Mouse (Mus musculus) ovary, postnatal 14 days (tissue): ENCODE measurements around the gene Gorab.
A peak's percentile ranks its signal among the peaks of the same experiment; 100 is the strongest.

ENCODE experiments used
- DNase-seq: peaks from one replicate; pipeline ENCODE4 v3.0.0; 2022; ENCODE audit warnings: low spot score

Gene Gorab

DNA sequence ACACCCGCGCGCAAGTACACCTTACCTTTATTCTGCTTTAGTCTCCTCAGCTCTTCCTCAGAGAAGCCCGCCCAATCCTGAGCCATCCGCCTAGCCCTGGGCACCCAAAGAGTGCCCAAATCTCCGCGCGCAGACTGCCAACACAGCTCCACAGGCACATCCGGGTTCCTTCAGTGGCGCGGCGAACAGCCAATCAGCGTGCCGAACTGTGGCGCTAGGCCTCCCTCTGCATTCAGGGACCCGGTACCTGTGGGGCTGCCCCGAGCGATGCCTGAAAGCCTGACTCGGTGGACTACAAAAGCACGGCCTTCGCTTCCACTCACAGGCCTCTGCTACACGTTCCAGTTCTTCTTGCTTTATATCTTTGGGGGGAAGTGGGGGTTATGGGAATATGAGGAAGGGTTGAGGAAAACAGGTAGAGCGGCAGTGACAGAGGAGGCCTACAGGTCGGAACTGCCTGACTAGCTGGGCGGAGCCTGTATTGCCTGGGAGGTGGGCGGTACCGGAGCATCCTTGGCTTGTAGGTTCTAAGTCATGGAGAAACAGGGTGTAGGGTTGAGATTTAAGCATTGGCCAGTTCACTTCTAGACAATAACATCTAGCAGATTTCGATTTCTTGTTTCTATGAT, at the start of gene Gorab:
Gene Gorab, minus strand, starts transcription at position 172 of the 629 bp plus-strand sequence.
- peak; percentile 89 for DNase-seq

DNA sequence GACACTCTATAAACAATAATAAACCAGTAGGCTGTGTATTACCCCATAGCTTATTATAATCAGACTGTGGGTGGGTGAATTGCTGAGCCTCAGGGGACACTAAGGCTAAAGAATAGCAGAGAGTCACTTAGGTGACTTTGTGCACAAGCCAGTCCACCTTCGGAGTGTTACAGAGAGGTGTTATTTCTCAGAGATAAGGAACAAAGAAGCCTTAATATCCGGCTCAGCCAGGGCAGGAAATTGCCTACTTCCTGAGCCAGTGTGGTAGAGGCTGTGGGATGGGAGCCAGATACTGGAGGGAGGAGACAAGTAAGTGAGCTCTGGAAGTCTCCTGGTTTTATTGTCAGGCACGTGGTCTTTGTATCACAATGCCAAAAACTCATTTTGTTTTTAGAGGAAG, 40.4 kb upstream of the Gorab start:
- DNase-seq = no peak

DNA sequence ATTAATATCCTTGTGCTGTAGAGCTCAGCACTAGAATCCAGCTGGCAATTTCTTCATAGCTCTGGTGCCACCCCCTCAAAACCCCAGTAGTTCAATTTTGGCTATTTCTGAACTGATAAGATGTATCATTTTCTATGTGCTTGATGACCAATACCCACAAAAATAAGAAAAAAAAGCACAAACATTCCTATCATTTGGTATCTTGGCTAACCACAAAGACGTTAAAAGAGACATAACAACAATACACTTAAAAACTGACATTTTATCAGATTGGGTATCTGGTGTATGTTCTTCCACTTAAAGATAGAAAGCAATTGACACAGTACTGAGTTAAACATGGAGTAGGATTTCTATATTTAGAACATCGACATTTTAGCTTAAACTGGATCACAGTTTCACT, 35.5 kb upstream of the Gorab start:
- no peak for DNase-seq

DNA sequence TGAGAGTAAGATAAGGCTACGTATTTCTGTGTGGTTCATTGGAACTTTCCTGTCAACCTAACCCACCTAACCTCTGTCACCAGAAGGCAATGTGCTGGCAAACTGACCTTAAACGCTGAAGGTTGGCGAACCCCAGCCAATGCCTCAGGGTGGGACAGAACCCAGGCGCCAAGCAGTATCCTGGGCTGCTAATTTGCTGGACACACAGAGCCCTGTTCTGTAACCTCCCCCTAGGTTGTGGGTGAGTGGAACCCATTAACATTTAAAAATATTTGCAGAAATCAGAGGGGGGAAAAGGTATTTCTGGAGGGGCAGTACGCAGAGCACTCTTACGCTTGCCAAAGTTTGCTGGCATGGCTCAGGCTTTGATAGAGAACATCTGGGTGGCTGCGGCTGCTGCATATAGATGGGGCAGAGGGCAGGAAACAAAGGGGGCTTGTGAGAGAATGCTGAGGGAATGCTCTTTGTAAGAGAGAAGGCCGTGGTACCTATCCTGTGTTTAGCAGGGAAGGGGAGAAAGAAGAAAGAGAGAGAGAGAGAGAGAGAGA, 20.1 kb upstream of the Gorab start:
- DNase-seq = no peak

DNA sequence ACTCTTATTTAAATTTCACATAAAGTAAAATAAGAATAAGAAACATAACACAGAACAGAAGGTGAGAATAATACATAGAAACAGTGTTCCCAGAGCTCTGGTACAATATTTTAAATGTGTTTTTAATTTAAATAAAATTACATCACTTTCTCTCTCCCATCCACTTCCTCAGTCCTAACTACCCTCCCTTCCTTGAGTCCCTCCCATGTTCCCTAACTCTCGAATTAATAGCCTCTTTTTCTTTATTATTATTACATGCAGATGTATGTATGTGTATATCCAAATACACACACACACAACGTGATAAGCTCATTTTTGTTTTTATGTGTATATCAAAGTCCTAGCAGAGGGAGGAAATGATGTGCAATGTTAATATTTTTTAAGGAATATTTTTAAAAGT, 13.7 kb upstream of the Gorab start:
- DNase-seq = no peak

DNA sequence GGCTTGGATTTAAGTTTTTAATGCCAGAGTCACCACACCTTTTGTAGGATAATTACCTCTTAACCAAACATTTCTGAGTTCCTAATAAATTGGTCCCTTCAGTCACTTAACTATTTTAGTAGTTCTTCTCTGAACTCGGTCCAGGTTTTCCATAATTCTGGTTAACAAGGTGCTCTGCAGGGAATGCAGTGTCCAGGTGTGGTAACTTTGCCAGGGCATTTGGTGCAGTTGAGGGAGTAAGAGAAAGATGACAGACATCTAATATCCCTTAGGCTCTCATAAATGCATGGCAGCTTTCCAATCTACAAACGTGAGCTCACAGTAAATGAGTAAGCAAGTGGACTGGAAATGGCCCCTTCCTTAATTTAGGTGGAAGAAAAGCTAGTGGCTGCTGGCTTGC, 10.7 kb upstream of the Gorab start:
- no peak for DNase-seq

DNA sequence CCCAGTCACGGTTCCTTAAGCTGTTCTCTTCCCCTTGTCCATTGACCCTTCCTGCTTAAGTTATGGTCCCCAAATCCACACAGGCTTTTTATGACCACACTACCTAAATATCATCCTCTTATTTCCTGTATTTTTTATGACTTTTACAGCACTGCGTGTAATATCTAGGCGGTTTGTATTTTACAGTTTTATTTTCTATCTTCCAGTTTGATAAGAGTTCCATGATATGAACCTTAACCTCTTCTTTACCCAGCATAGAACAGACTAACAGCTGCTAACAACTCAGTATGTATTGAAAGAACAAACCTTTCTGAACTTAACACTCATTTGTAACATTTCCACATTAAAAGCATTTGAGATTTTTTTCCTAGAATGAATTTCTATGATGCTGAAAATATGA, 2.7 kb upstream of the Gorab start:
- no peak for DNase-seq

DNA sequence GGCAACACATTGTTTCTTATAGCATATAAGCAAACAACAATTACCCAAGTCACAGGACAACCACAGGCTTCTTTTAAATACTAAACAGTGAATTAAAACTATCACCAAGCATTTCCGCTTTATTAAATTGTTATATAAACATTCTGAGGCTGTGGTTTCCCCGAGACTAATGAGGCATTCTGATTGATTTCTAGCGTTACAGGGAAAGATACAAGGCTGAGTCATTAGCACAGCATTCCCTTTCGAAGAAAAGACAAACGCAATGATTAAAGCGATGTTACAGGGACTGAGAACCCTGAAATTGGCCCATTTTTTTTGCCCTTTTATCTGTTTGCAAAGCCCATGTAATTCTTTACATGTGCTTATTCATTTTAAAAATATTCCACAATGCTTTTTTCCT, 12.1 kb downstream of the Gorab start:
- no peak for DNase-seq

DNA sequence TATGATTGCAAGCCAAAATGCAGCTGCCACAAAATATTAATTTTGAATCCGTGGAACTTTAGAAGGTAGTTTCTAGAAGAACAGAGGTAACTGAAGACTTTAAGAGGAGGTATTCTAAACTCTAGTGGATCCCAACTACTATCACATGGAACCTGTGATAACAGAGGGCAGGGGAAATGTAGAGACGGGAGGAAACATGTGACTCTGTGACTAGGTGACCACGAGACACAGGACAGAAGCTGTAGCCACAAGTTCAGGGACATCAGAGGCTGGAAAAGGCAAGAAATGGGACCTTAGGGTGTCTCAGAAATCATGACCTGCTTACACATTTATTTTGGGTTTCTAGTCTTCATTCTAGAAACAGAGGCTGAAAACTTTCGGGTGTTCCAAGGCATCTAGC, 13.4 kb downstream of the Gorab start:
- DNase-seq = no peak

DNA sequence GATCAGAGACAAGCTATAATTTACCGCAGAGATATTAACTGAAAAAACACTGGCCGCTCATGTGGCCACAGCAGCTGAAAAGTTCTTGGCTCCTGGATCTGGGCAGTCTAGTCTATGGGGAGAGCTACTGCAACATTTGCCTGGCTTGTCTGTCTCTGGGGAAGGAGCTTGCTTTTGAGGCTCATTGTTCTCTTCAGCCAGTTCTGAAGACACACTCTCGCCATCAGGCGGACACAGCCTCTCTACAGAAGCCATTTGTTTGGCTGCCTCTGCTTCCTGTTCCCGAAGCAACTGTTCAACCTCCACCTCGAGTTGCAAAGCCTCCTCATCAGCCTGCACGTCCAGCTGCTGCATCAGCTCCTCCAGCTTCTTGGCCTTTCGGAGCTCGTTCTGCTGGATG, 17.3 kb downstream of the Gorab start:
- DNase-seq = no peak

DNA sequence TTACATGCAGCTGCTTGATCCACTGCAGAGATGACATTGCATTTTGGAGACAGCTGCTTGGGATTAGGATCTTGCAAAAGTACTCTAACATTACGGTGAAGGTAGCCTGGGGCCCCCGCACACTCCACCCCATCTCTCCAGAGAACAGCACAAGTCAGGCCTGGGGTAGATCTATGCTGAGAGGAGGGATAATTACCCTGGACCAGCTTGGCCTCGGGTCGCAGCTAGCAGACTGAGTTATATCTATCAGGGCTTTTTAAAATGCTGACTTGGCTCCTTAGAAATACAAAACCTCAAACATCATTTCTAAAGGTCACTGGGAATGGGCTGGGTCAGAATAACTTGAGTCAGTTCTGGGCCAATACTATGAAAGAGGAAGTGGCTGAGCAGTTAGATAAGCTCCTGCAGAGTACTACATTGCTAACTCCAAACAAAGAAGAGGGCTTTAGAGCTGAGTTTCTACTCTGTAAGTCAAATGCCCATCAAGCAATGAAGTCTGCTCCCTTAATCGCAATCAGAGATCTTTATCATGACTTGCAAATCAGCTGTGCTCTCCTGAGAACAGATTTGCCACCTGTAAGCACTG, 19.9 kb downstream of the Gorab start:
- DNase-seq = no peak

DNA sequence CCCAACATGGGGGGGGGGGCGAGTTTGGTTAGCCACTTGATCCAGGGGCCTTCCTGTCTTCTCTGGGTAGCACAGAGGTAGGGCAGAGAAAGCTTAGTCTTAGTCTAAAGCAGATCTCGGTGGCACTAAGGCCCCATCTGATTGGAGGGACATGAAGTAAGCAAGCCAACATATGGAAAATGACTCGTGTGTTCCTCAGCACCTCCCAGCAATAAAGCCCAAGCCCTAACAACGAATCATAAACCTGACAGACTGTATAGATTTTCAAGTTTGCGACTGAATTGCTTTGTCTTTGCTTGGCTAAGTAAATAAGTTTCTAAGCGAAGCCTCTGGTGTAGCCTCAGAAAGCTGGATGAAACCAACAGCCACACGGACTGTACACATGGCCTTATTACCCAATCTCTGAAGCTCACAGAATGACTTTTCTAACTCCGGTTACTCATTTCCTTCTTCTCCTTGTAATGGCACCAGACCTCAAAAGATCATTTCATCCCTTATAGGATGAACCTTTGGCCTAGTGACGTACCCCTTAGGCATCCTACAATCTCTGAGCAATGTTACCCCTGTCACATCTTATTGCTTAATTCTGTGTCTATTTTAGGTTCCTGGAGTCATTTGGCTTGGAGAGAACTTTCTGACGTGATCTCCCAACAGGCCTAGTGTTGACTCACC, 21.3 kb downstream of the Gorab start:
- no peak for DNase-seq

DNA sequence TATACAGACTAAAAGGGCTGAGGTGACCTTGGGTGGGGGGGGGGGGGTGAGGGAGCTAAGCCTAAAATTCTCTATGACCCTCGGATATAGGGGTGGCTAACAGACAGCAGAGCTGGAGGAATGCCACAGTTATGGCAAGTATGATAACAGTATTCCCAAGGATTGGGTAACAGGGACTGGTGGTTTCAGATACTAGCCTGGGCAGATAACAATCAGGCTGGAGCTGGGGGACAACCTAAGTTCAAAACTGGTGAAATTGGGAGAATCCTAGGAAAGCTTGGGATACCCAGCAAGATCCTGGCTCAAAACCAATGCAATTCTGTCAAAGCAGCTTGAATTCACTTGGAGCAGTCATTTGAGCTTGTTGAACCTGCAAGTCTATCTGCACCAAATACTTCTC, 22.9 kb downstream of the Gorab start:
- no peak for DNase-seq

DNA sequence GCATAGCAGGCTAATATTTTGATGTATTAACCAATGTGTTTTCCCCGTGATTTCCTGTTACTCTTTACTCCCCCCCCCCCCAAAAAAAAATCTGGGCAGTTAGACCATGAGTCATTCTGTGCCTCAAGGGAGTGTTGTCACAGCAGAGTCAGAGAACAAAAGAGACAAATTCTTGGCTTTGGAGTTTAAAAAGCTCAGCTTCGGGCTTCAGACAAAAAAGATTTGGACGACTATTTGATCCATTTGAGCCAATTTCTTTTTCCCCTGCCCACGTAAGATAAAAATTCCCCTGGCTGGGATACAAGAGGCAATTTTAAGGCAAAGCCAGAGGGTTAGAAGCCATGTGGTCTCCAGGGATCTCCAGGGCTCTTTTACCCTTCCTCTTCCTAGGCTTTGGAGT, 23.4 kb downstream of the Gorab start:
- DNase-seq = peak; percentile 31

DNA sequence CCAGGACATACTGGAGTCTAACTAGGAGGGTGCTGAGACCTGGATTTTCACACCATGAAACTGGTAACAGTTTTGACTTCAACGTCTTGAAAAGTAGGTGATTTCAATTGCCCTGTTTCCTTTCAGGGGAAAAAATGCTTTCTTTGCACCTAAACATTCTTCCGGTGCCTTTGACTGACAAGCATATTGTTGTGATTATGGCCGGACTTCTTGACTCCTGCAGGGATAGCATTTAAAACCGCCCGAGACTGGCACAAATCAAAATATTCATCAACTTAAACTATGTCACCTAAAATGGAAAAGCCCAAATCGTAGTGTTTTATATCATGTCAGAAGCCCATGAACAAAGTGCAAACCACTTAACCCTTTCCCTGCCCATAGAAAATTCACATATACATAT, 25.5 kb downstream of the Gorab start:
- no peak for DNase-seq

DNA sequence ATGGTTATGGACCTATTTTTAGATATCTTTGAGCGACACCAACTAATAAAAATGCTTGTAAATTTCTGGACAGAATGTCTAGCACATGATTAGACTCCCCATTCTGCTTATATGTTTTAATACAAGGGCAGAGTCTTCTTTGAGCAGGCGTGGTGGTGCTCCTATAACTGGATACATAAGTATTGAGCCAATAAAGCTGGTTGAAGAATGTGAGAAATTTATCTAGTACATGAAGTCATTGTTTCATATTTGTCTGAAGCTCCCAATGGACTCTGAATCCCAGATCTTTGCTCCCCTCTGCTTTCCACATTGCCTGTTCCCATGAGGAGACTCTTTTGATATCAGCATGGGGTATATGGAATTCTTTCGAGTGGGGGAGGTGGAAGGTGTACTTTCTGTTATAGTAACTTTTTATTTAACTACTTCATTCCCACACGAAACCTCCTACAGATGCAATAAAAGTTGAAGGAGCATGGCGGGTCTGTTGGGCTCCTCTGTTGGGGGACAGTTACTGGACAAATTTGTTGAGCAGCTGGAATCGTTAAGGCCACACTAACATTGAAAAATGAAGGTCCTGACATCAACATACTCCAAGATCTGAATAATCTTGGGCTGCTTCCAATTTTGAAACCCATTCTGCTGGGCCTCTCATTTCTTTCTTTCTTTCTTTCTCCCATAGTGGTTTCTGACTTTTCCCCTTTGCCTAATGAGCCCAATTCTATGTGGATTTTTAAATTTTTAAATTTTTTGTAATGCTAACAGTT, 26.5 kb downstream of the Gorab start:
- DNase-seq = no peak

DNA sequence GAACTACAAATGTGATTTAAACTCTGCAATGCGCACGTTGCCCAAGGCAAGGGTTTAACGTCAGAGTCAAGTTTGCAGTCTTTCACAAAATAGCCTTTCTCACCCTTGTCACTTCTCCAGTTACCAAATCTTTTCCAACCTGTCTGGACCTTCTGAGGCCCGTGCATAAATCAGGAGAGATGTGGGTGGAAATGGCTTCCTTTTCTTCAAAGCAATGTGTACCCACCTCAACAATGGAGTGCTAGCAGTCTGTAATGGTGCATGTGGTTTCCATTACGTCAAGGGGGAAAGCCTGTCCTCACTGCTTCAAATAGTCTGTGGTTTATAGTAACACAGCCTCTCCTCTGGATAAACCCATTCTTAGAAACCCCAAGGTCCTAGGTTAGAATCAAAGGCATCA, 29.0 kb downstream of the Gorab start:
- DNase-seq = no peak

DNA sequence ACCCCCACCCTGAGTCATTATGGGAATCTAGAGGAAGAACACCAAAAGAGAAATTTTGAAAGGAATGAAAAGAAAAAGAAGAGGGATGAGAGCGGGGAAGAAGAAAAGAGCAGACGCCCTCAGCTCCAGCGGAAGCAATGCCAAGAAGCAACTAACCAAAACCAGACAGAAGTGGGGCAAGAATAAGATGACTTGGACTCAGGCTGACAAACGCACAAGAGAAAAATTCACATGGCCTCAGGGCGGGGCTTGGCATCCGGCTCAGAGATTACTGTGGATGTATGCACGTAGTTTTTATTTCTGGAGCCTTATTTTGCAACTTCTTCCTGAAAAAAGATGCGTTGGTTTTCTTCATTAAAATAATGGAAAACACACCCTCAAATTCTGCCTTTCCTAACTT, 41.3 kb downstream of the Gorab start:
- DNase-seq = no peak

DNA sequence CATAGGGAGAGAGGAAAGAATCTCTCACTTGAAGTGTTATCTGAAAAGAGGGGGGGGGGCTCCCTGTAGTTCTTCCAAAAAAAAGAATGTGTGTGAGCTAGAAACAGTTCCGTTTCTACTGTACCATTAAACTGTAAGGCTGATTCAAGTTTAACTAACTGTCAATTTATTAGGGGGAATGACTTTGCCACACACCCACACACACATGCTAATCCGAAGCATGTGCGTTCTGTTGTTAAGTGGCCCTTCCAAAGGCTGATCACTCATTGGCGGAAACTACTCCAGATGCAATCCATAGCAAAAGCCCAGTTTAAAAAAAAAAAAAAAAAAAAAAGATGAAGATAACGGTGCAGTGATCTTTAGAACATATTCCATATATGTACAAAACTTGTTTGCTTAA, 42.1 kb downstream of the Gorab start:
- DNase-seq = no peak

DNA sequence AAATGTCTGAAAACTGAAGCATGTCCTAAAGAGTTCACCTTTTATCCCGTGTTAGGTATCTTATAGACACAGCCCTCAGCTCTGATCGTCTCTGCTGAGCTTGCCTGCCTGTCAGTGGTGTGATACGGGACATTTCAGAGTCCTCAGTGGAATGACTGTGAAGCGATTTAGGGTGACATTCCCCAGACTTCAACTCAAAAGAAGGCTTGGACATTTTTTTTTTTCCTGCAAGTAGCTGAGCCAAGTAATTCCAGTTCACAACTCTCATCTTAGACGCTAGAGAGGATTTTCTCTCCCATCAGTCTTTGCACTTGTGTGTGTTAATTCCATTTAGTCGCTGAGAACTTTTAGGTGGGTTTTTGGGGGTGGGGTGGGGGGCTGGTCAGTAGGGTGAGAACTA, 42.7 kb downstream of the Gorab start:
- no peak for DNase-seq

DNA sequence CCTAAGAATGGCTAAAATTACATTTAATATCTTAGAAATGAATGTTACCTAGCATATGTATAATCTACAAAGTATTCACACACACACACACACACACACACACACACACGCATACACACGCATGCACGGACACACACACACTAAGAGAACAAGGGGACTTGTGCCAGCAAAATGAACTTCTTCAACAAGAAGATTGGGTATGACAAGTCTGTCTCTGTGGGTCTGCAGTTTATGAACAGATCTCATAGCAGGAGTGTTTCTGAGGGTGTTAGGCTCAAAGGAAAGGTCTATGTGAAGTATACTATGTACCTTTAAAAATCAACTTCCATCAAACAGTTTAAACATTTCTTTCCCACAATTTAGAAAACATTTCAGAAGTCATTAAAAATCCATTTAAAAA, 43.9 kb downstream of the Gorab start:
- no peak for DNase-seq

DNA sequence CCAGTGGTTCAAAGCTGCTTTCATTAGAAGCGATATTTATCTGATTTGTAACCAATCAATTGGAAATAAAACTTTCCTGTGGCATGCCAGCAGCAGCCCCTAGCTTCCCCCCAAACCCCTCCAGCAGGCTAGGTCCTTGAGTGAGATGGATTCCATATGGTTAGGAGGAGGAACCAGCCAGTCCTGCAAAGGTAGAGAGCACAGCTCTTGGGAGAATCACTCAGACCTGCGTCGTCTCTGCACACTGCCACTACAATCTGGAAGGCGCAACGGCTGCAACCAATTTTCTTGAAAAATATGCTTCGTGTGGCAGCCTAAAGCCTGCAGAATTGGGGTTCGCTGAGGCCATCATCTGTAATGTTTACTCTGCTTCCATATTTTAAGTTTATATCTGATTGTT, 45.3 kb downstream of the Gorab start:
- DNase-seq = no peak

DNA sequence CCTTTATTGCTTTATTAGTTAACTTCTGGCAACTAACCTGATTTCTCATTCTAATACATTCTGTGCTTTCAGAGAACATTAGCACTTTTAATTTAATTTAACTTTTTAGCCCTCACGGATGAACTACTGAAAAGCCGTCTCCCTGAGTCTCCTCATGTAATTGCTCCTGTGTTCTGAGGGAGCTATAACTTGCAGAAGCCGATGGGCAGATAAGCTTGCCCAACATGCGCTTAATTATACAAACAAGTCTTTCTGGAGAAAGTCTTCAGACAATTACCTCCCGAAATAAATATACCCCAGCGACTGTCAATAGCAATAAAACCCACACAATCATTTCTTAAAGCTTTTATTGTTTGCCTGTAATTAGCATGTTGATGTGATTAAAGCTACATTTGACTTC, 45.7 kb downstream of the Gorab start:
- no peak for DNase-seq
